Mouse (Mus musculus) heart, adult 2 months (tissue): ENCODE measurements at regions not wholly inside any gene's neighbourhood (a gene's known extent, or its start where the extent isn't known, plus 50 kb on each side); places are given as distances from the start of the nearest gene placed in this dataset.

Source experiments
- CTCF ChIP-seq: fragments of 200-600 bp; IDR thresholded peaks from 2 replicates; pipeline ENCODE4 v1.8.1; 2022; ENCODE audit warnings: antibody characterized with exemption, mild to moderate bottlenecking, moderate library complexity
- POLR2A ChIP-seq: fragments of 200-500 bp; IDR thresholded peaks from 2 replicates; pipeline ENCODE4 v1.6.1; 2011; ENCODE audit warnings: mild to moderate bottlenecking, low read depth, low read length, control low read depth; ENCODE audit not compliant: insufficient read depth

- TF ChIP-seq CTCF, result no peak
- TF ChIP-seq POLR2A, result no peak
Observed at GRCm38 (mm10) chr9:115806018-115806702, 103.1 kb upstream of the Gadl1 start.
